Mouse (Mus musculus) midbrain, embryonic 13.5 days (tissue): ENCODE measurements at regions not wholly inside any gene's neighbourhood (a gene's known extent, or its start where the extent isn't known, plus 50 kb on each side); places are given as distances from the start of the nearest gene placed in this dataset.

Experiments
- ATAC-seq: fragments of 200-750 bp; cut with Nextera tagmentation; 2 replicates; pipeline ENCODE4 v1.8.0; 2017; ENCODE audit warnings: mild to moderate bottlenecking, moderate TSS enrichment, moderate library complexity
- H3K27ac ChIP-seq: fragments of 300-500 bp; sonication (generic); 2 replicates; pipeline ENCODE4 v1.5.1; 2015; ENCODE audit warnings: inconsistent platforms, mild to moderate bottlenecking, moderate library complexity
- H3K27me3 ChIP-seq: fragments of 300-500 bp; sonication (generic); 2 replicates; pipeline ENCODE4 v1.6.1; 2015; ENCODE audit warnings: mild to moderate bottlenecking, inconsistent platforms
- H3K36me3 ChIP-seq: fragments of 300-500 bp; sonication (generic); 2 replicates; pipeline ENCODE4 v1.6.1; 2015; ENCODE audit warnings: mild to moderate bottlenecking, inconsistent platforms
- H3K4me1 ChIP-seq: fragments of 300-500 bp; sonication (generic); replicated peaks from 2 replicates; pipeline ENCODE4 v1.6.1; 2015; ENCODE audit warnings: inconsistent platforms
- H3K4me2 ChIP-seq: fragments of 300-500 bp; sonication (generic); replicated peaks from 2 replicates; pipeline ENCODE4 v1.6.1; 2015; ENCODE audit warnings: moderate library complexity, mild to moderate bottlenecking, inconsistent platforms
- H3K4me3 ChIP-seq: fragments of 300-500 bp; sonication (generic); replicated peaks from 2 replicates; pipeline ENCODE4 v1.5.1; 2015; ENCODE audit warnings: mild to moderate bottlenecking, inconsistent platforms
- H3K9ac ChIP-seq: fragments of 300-500 bp; sonication (generic); replicated peaks from 2 replicates; pipeline ENCODE4 v1.6.1; 2015; ENCODE audit warnings: mild to moderate bottlenecking, inconsistent platforms
- H3K9me3 ChIP-seq: fragments of 300-500 bp; sonication (generic); 2 replicates; pipeline ENCODE4 v1.6.1; 2016; ENCODE audit warnings: mild to moderate bottlenecking, inconsistent platforms
- WGBS: fragments of 180-500 bp; shearing (Covaris S2); methylation state at CpG from one replicate; pipeline ENCODE4 v1.1.7; 2015; 5-methylcytosine and 5-hydroxymethylcytosine counted together

DNA sequence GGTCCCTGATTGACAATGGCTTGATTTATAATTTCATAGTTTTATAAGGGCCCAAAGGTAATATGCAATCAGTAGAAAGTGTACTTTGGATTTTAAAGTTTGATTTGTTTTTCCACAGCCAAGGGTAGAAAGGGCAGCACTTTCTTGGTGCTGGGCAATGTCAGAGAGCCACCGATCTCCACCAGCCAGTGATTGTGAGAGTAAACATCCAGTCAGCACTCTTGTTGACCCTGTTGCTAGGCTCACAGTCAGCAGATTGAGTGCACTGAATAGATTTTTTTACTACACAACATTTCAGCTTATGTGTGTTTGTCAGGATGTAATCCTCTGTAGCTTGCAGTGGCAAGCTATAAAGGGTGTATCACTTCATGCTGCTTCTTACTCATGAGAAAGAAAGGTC lies 176.3 kb downstream of the Ptger3 start:
- H3K9ac ChIP-seq, result no peak overlapping the region

DNA sequence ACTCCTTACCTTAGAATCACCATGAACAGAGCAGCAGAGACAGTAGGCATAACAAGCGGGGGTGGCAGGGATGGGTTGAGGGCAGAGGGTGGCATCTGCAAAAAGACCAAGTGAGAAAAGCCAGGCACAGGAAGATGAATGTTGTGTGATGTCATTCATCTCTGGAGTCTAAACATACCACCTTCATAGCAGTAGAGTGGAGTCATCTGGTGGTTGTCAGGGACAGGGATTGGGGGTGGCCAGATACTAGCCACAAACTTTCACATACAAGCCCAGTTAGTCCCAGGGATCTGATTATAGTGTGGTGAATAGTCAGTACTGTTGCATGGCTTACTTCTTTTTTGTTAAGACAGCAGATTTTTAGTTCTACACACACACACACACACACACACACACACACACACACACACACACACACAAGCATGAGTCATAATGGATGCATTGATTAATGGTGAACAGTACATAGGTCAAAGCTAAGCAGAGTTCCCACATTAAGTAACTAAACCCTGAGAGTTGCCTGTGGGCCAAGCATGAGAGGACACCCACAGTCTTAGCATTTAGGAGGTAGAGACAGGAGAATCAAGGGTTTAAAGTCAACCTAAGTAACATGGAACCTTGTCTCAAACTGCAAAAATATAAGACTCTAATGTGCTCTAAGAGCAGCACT lies 173.1 kb downstream of the Ptger3 start:
- no peak overlapping the region for H3K27ac ChIP-seq
- no peak for ATAC-seq
- no peak overlapping the region for H3K4me3 ChIP-seq
- no peak overlapping the region for H3K4me2 ChIP-seq
- no peaks in the 10 kb centered on the region for H3K36me3 ChIP-seq
- no peaks in the 10 kb centered on the region for H3K9me3 ChIP-seq
- H3K27me3 ChIP-seq, result no peaks in the 10 kb centered on the region
- no peak overlapping the region for H3K9ac ChIP-seq
- WGBS, result 92% methylated on average over 1 of the region's 1 CpGs
- no peaks in the 10 kb centered on the region for H3K4me1 ChIP-seq

More for the DNA sequence above, 176.3 kb downstream of the Ptger3 start:
- ATAC-seq, result no peak
- Histone ChIP-seq H3K4me3 (no peak overlapping the region), H3K27me3 (no peaks in the 10 kb centered on the region), H3K4me2 (no peak overlapping the region), H3K4me1 (no peaks in the 10 kb centered on the region), H3K9me3 (no peaks in the 10 kb centered on the region), H3K36me3 (no peaks in the 10 kb centered on the region), H3K27ac (no peak overlapping the region)
- 83% methylated on average over 1 of the region's 1 CpGs for WGBS

DNA sequence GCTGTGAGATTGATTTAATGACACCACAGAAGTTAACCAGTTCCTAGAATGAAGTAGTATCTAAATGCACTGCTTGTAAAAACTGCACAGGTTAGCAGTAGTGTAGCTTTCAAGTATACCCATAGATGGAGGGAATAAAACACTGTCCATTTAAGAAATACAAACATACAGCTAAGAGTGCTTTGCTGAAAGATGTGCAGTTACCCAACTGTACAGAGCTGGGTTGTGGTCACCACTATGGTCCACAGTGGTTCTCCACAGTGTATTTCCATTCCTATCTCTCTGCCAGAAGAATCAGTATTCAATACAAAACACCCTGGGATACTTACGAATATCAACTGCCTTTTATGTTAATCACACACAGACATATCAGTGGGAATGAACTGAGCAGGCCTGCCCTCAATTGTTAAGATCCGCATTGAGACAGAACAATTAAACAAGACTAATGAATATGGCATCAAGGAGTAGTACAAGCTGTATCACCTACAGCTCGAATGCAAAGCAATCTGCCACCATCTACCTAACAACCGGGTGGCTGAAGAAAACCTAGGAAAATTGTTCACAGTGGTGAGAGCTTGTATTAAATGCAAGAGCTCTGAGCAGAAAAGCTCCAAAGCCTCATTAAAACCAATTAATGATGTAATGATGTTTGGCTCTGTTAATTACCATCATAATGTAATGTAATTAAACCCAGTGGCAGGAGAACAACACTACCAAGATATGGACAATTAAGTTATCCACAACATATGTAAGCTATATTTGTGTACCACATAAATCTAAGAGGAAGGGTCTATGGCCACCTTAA lies 165.6 kb downstream of the Ptger3 start:
- Histone ChIP-seq H3K27ac (no peak overlapping the region), H3K4me3 (no peak overlapping the region), H3K9ac (no peak overlapping the region), H3K36me3 (no peaks in the 10 kb centered on the region), H3K27me3 (no peaks in the 10 kb centered on the region), H3K4me1 (0 out of 2 replicates have a peak, but pooled peaks cover 2% of the 10 kb centered on the region), H3K4me2 (no peak overlapping the region), H3K9me3 (no peaks in the 10 kb centered on the region)
- 56% methylated on average over 4 of the region's 4 CpGs for WGBS
- ATAC-seq, result peak; percentile 37; the same call in 1 of the 2 replicates

DNA sequence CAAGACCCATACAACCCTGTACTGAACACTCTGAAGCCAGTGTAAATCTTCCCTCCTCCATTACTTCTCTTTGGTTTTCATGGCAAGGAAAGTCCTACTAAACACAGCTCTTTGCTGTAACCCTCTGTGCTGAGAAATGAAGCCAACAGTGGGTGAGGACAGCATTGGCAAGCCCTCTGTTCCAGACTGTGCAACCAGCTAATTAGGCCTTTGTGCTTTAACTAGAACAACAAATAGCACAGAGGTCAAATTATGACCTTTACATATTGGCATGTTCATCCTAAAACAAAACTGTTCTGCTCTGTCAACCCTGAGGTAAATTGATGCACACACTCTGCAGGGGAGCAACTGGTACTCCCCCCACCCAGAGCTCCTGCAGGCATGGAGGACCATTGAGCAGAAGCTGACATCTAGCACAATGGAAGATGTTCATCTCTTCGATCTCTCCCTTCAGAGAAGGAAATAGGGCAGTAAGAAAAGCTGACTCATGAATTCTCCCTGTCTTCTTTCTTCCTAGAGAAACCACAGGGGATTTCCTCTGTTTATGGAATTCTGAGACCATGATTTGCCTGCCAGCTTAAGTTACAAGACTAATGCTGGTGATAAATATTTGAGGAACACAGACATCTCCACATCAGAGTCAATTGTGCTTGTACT lies 163.1 kb downstream of the Ptger3 start:
- H3K4me3 ChIP-seq, result no peak overlapping the region
- H3K4me1 ChIP-seq, result 0 out of 2 replicates have a peak, but pooled peaks cover 2% of the 10 kb centered on the region
- H3K9me3 ChIP-seq, result no peaks in the 10 kb centered on the region
- H3K27ac ChIP-seq, result no peak overlapping the region
- no peak overlapping the region for H3K4me2 ChIP-seq
- ATAC-seq, result 0 out of 2 replicates have a peak, but pooled peaks have one; percentile 34
- 43% methylated on average over 1 of the region's 1 CpGs for WGBS
- no peak overlapping the region for H3K9ac ChIP-seq
- H3K27me3 ChIP-seq, result no peaks in the 10 kb centered on the region
- H3K36me3 ChIP-seq, result no peaks in the 10 kb centered on the region

GRCm38 (mm10) chr3:157724542-157724941 lies 157.8 kb downstream of the Ptger3 start:
- ATAC-seq, result no peak
- H3K4me1 ChIP-seq, result no peaks in the 10 kb centered on the region
- WGBS, result 71% methylated on average over 1 of the region's 1 CpGs

DNA sequence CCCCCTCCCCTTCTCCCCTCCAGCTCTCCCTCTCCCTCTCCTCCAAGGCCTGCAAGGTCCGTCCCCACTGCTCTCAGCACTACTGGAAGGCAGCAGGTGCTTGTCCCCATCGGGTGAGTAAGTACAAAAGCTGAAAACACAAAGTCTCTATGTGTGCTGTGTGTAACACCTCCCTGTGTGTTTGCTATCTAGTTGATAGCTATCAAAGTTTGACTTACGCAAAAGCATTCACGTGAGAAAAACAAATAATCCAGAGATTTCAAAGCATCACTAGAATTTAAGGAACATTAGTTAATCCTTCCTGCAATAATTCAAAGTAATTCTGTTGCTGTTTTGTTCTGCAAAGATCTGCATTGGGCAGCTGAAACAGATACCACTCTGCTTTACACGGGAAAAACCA lies 156.5 kb downstream of the Ptger3 start:
- no peaks in the 10 kb centered on the region for H3K27me3 ChIP-seq
- H3K4me2 ChIP-seq, result no peak overlapping the region
- no peaks in the 10 kb centered on the region for H3K36me3 ChIP-seq
- no peak overlapping the region for H3K9ac ChIP-seq
- no peaks in the 10 kb centered on the region for H3K9me3 ChIP-seq
- no peaks in the 10 kb centered on the region for H3K4me1 ChIP-seq
- no peak for ATAC-seq
- WGBS, result 66% methylated on average over 5 of the region's 5 CpGs
- no peak overlapping the region for H3K4me3 ChIP-seq
- no peak overlapping the region for H3K27ac ChIP-seq

More at GRCm38 (mm10) chr3:157724542-157724941, 157.8 kb downstream of the Ptger3 start:
- no peaks in the 10 kb centered on the region for H3K27me3 ChIP-seq
- H3K9me3 ChIP-seq, result no peaks in the 10 kb centered on the region
- H3K4me3 ChIP-seq, result no peak overlapping the region
- no peak overlapping the region for H3K27ac ChIP-seq
- H3K36me3 ChIP-seq, result no peaks in the 10 kb centered on the region
- no peak overlapping the region for H3K4me2 ChIP-seq
- H3K9ac ChIP-seq, result no peak overlapping the region

GRCm38 (mm10) chr3:157717313-157717921 lies 150.7 kb downstream of the Ptger3 start:
- peak; percentile 74 for ATAC-seq
- Histone ChIP-seq H3K27me3 (no peaks in the 10 kb centered on the region), H3K4me2 (no peak overlapping the region), H3K4me3 (no peak overlapping the region), H3K4me1 (no peaks in the 10 kb centered on the region), H3K36me3 (no peaks in the 10 kb centered on the region), H3K9me3 (no peaks in the 10 kb centered on the region), H3K9ac (no peak overlapping the region), H3K27ac (no peak overlapping the region)
- 21% methylated on average over 7 of the region's 7 CpGs for WGBS

DNA sequence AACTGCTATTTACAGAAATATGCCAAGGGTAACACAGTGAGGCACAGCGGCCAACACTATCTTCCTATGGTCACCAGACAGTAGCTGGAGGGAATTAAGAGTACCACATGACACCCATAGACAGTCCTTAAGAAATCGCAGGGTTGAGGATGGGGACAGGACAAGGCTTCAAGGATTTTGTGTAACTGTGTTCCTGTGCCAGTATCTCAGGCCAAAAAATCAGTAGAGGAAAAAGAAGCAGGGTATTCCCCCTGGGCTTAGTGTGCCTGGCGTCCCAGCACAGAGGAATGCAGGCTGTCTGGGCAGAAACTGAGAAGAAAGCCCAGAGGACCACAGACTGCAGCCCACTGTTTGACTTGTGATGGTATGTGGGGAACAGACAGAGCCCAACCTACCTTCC lies 147.3 kb downstream of the Ptger3 start:
- H3K9ac ChIP-seq, result no peak overlapping the region
- no peak overlapping the region for H3K4me3 ChIP-seq
- no peak for ATAC-seq
- no peaks in the 10 kb centered on the region for H3K36me3 ChIP-seq
- no peaks in the 10 kb centered on the region for H3K4me1 ChIP-seq
- no peak overlapping the region for H3K27ac ChIP-seq
- no peaks in the 10 kb centered on the region for H3K9me3 ChIP-seq
- no peak overlapping the region for H3K4me2 ChIP-seq
- H3K27me3 ChIP-seq, result no peaks in the 10 kb centered on the region
- 89% methylated on average over 3 of the region's 3 CpGs for whole genome bisulfite sequencing

- no peaks in the 10 kb centered on the region for H3K4me1 ChIP-seq
- ATAC-seq, result no peak
- H3K9ac ChIP-seq, result no peak overlapping the region
- H3K4me3 ChIP-seq, result no peak overlapping the region
- 93% methylated on average over 1 of the region's 1 CpGs for WGBS
- no peaks in the 10 kb centered on the region for H3K9me3 ChIP-seq
- no peak overlapping the region for H3K4me2 ChIP-seq
- H3K27me3 ChIP-seq, result no peaks in the 10 kb centered on the region
- no peak overlapping the region for H3K27ac ChIP-seq
- no peaks in the 10 kb centered on the region for H3K36me3 ChIP-seq
These were observed 144.2 kb downstream of the Ptger3 start for GRCm38 (mm10) chr3:157710790-157711381.

DNA sequence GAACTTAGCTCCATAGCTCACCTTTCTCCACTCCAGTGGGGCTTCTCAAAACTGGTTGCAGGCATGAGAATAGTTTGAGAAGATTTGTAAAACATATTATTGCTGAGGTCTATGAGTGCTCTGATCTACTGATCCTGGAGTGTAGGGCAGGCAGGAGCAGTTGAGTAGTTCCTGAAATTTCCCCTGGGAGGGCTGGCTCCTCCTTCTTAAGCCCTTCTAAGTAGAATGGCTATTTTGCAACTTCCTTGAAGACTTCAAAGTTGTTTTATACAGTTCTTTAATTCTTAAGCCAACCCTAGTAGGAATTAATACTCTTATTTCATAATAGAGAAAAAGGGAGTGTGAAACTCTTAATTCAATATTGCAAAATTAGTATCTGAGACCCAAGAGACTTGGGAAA lies 133.3 kb downstream of the Ptger3 start:
- no peak overlapping the region for H3K4me3 ChIP-seq

GRCm38 (mm10) chr3:157698529-157698928 lies 131.8 kb downstream of the Ptger3 start:
- WGBS, result 93% methylated on average over 5 of the region's 5 CpGs
- H3K4me1 ChIP-seq, result no peaks in the 10 kb centered on the region
- H3K4me3 ChIP-seq, result no peak overlapping the region
- ATAC-seq, result no peak
- H3K9ac ChIP-seq, result no peak overlapping the region
- no peaks in the 10 kb centered on the region for H3K27me3 ChIP-seq
- H3K9me3 ChIP-seq, result no peaks in the 10 kb centered on the region
- no peaks in the 10 kb centered on the region for H3K36me3 ChIP-seq
- no peak overlapping the region for H3K27ac ChIP-seq
- no peak overlapping the region for H3K4me2 ChIP-seq

More for the DNA sequence above, 133.3 kb downstream of the Ptger3 start:
- H3K36me3 ChIP-seq, result no peaks in the 10 kb centered on the region
- ATAC-seq, result no peak
- no peak overlapping the region for H3K4me2 ChIP-seq
- H3K9ac ChIP-seq, result no peak overlapping the region
- no peak overlapping the region for H3K27ac ChIP-seq
- no peaks in the 10 kb centered on the region for H3K9me3 ChIP-seq
- H3K27me3 ChIP-seq, result no peaks in the 10 kb centered on the region
- no peaks in the 10 kb centered on the region for H3K4me1 ChIP-seq
